Mouse (Mus musculus) skeletal muscle tissue, postnatal 0 days (tissue): ENCODE measurements around the gene Shisal2b. TPM values are rescaled to one million over a fixed set of nuclear protein-coding genes. Genes with fewer than 3 reads are reported as not detected.

Experiments
- polyA plus RNA-seq: library from polyadenylated mRNA; unstranded; fragments of >200 nt; fragmentation: Nextera tagmentation; extraction: Ambion mirVana; gene quantifications from 2 replicates; pipeline ENCODE4 v1.2.1, GENCODE M21; 2015

Gene Shisal2b
- polyA plus RNA-seq = not detected in 2 replicates

GRCm38 (mm10) chr13:104863127-104863979 lies at the start of gene Shisal2b:
TSS of gene Shisal2b (minus strand) at chr13:104863893.

GRCm38 (mm10) chr13:104816635-104817571 lies 46.8 kb downstream of the Shisal2b start, which contains the start of gene Cwc27:
TSS of gene Cwc27 (minus strand) at chr13:104817142.

Other genes starting within 250 kb of the Shisal2b start
- 13.6 and 14.9 TPM in 2 replicates for gene Srek1ip1, start 71.4 kb downstream of the Shisal2b start, polyA plus RNA-seq
- 17.2 and 18.3 TPM in 2 replicates for gene Cwc27, start 46.8 kb downstream of the Shisal2b start, polyA plus RNA-seq
- 1.3 and 1.9 TPM in 2 replicates for gene Rgs7bp, start 191.0 kb upstream of the Shisal2b start, polyA plus RNA-seq
- gene 4933425L06Rik, start 218.2 kb upstream of the Shisal2b start, polyA plus RNA-seq = not detected in 2 replicates